Mouse (Mus musculus) kidney, adult 2 months (tissue): ENCODE measurements around the gene Tpcn2. TPM values are rescaled to one million over a fixed set of nuclear protein-coding genes. Genes with fewer than 3 reads are reported as not detected.

Experiments
- DNase-seq: peaks from one replicate; pipeline ENCODE4 v3.0.0; 2021
- H3K27ac ChIP-seq: fragments of 200-500 bp; 2 replicates; pipeline ENCODE4 v1.5.1; 2012; ENCODE audit warnings: low read depth, low read length, control low read depth, inconsistent platforms; ENCODE audit not compliant: insufficient read depth
- H3K27me3 ChIP-seq: fragments of 200-500 bp; replicated peaks from 2 replicates; pipeline ENCODE4 v1.6.1; 2012; ENCODE audit warnings: mild to moderate bottlenecking, moderate library complexity, low read length, inconsistent platforms; ENCODE audit not compliant: control insufficient read depth, insufficient read depth
- H3K36me3 ChIP-seq: fragments of 200-500 bp; 2 replicates; pipeline ENCODE4 v1.6.1; 2012; ENCODE audit warnings: mild to moderate bottlenecking, moderate library complexity, low read length, inconsistent platforms; ENCODE audit not compliant: control insufficient read depth, insufficient read depth
- H3K4me1 ChIP-seq: fragments of 200-500 bp; 2 replicates; pipeline ENCODE4 v1.6.1; 2011; ENCODE audit warnings: low read length; ENCODE audit not compliant: control insufficient read depth, insufficient read depth
- H3K4me3 ChIP-seq: fragments of 200-500 bp; 2 replicates; pipeline ENCODE4 v1.5.1; 2011; ENCODE audit warnings: mild to moderate bottlenecking, low read depth, low read length, control low read depth; ENCODE audit not compliant: insufficient read depth
- CTCF ChIP-seq: fragments of 200-500 bp; conservative IDR thresholded peaks from 2 replicates; pipeline ENCODE4 v1.5.1; 2011; ENCODE audit warnings: low read depth, mild to moderate bottlenecking, control low read depth, low read length, moderate library complexity, mixed read lengths; ENCODE audit not compliant: insufficient read depth, insufficient read length
- POLR2A ChIP-seq: fragments of 200-500 bp; IDR thresholded peaks from one replicate; pipeline ENCODE4 v1.6.1; 2011; ENCODE audit warnings: low read depth, low read length, control low read depth
- WGBS: fragments of 180-500 bp; shearing (Covaris S2); methylation state at CpG from one replicate; pipeline ENCODE4 v1.1.7; 2018; 5-methylcytosine and 5-hydroxymethylcytosine counted together
- polyA plus RNA-seq: library from polyadenylated mRNA; depleted of rRNA; stranded (reverse); fragments of >200 nt; gene quantifications from 2 replicates; pipeline ENCODE4 v1.2.3, GENCODE M21; 2012

Gene Tpcn2
- polyA plus RNA-seq, 1 experiment, result 9.5 TPM

GRCm38 (mm10) chr7:145148902-145149301, 134.9 kb downstream of the Tpcn2 start:
- TF ChIP-seq POLR2A (no peak), CTCF (no peak)
- Histone ChIP-seq H3K4me3 (no peak overlapping the region), H3K27ac (no peak overlapping the region), H3K4me1 (no peaks in the 10 kb centered on the region), H3K27me3 (no peaks in the 10 kb centered on the region), H3K36me3 (no peaks in the 10 kb centered on the region)
- WGBS, result 94% methylated on average over 4 of the region's 4 CpGs
- no peak for DNase-seq

- WGBS, result 84% methylated on average over 5 of the region's 5 CpGs
These were observed 135.7 kb downstream of the Tpcn2 start for GRCm38 (mm10) chr7:145147973-145148698.

GRCm38 (mm10) chr7:145146252-145146930, 137.4 kb downstream of the Tpcn2 start:
- TF ChIP-seq CTCF, result 0 out of 2 replicates have a peak, but pooled peaks have one; percentile 11
- TF ChIP-seq POLR2A, result no peak
- Histone ChIP-seq H3K4me3 (no peak overlapping the region), H3K4me1 (no peaks in the 10 kb centered on the region), H3K27ac (no peak overlapping the region), H3K27me3 (no peaks in the 10 kb centered on the region), H3K36me3 (no peaks in the 10 kb centered on the region)
- DNase-seq, result no peak

More at GRCm38 (mm10) chr7:145147973-145148698, 135.7 kb downstream of the Tpcn2 start:
- TF ChIP-seq POLR2A (no peak), CTCF (no peak)
- no peaks in the 10 kb centered on the region for H3K27me3 ChIP-seq
- H3K27ac ChIP-seq, result no peak overlapping the region
- H3K4me3 ChIP-seq, result no peak overlapping the region
- no peaks in the 10 kb centered on the region for H3K36me3 ChIP-seq
- DNase-seq, result no peak
- no peaks in the 10 kb centered on the region for H3K4me1 ChIP-seq

- Histone ChIP-seq H3K4me3 (no peak overlapping the region), H3K36me3 (no peaks in the 10 kb centered on the region), H3K4me1 (no peaks in the 10 kb centered on the region), H3K27me3 (no peaks in the 10 kb centered on the region), H3K27ac (no peak overlapping the region)
- 58% methylated on average over 3 of the region's 3 CpGs for WGBS
- TF ChIP-seq POLR2A (no peak), CTCF (no peak)
- DNase-seq, result no peak
These were observed 140.2 kb downstream of the Tpcn2 start for GRCm38 (mm10) chr7:145143502-145144070.

GRCm38 (mm10) chr7:145140656-145141055, 143.2 kb downstream of the Tpcn2 start:
- H3K27me3 ChIP-seq, result no peaks in the 10 kb centered on the region
- WGBS, result 56% methylated on average over 2 of the region's 2 CpGs
- H3K36me3 ChIP-seq, result no peaks in the 10 kb centered on the region
- DNase-seq, result no peak
- no peaks in the 10 kb centered on the region for H3K4me1 ChIP-seq
- no peak for TF ChIP-seq POLR2A
- TF ChIP-seq CTCF, result no peak
- H3K27ac ChIP-seq, result no peak overlapping the region
- no peak overlapping the region for H3K4me3 ChIP-seq

GRCm38 (mm10) chr7:145139576-145139975, 144.2 kb downstream of the Tpcn2 start:
- Histone ChIP-seq H3K4me3 (no peak overlapping the region), H3K27me3 (no peaks in the 10 kb centered on the region), H3K4me1 (no peaks in the 10 kb centered on the region), H3K27ac (no peak overlapping the region), H3K36me3 (no peaks in the 10 kb centered on the region)
- 92% methylated on average over 3 of the region's 3 CpGs for WGBS
- DNase-seq, result no peak
- no peak for TF ChIP-seq CTCF
- TF ChIP-seq POLR2A, result no peak

- DNase-seq, result no peak
- TF ChIP-seq POLR2A (no peak), CTCF (no peak)
- Histone ChIP-seq H3K27ac (no peak overlapping the region), H3K4me3 (no peak overlapping the region), H3K4me1 (no peaks in the 10 kb centered on the region), H3K36me3 (no peaks in the 10 kb centered on the region), H3K27me3 (no peaks in the 10 kb centered on the region)
- WGBS, result 58% methylated on average over 1 of the region's 1 CpGs
These were observed 144.7 kb downstream of the Tpcn2 start for GRCm38 (mm10) chr7:145139100-145139499.
